Mouse (Mus musculus) embryonic facial prominence, embryonic 11.5 days (tissue): ENCODE measurements around the gene Uqcr11. TPM values are rescaled to one million over a fixed set of nuclear protein-coding genes. Genes with fewer than 3 reads are reported as not detected.

ENCODE experiments used
- microRNA-seq: library from miRNA; unstranded; fragments of <30 nt; microRNA quantifications from one replicate; pipeline ENCODE4, GENCODE M21; 2016; ENCODE audit warnings: borderline number of aligned reads
- polyA plus RNA-seq: library from polyadenylated mRNA; unstranded; fragments of >200 nt; fragmentation: Nextera tagmentation; extraction: Ambion mirVana; gene quantifications from 2 replicates; pipeline ENCODE4 v1.2.1, GENCODE M21; 2014

Uqcr11 gene
- polyA plus RNA-seq, 1 experiment from 2014 or later, result 377 TPM

Small RNA genes within 50 kb of the gene (microRNA-seq; reads per million reads assigned to microRNA genes)
- gene Gm22721, result not detected

Other genes with a start within 250 kb of the Uqcr11 start
- 74.0 and 77.8 TPM in 2 replicates for gene Cirbp, start 240.8 kb downstream of the Uqcr11 start, polyA plus RNA-seq
- 6.0 and 6.8 TPM in 2 replicates for gene 1600002K03Rik, start 233.9 kb downstream of the Uqcr11 start, polyA plus RNA-seq
- 34.6 and 42.3 TPM in 2 replicates for gene Efna2, start 227.3 kb downstream of the Uqcr11 start, polyA plus RNA-seq
- gene Mum1, start 180.4 kb downstream of the Uqcr11 start, polyA plus RNA-seq, result 75.1 and 94.3 TPM in 2 replicates
- gene Ndufs7, start 157.7 kb downstream of the Uqcr11 start, polyA plus RNA-seq, result 221 and 253 TPM in 2 replicates
- gene Gamt, start 145.8 kb downstream of the Uqcr11 start, polyA plus RNA-seq, result 21.9 and 22.4 TPM in 2 replicates
- 40.9 and 44.7 TPM in 2 replicates for gene Dazap1, start 145.3 kb downstream of the Uqcr11 start, polyA plus RNA-seq
- gene Rps15, start 114.4 kb downstream of the Uqcr11 start, polyA plus RNA-seq, result 886 and 948 TPM in 2 replicates
- 11.0 and 15.8 TPM in 2 replicates for gene Apc2, start 110.9 kb downstream of the Uqcr11 start, polyA plus RNA-seq
- gene 2310011J03Rik, start 86.3 kb downstream of the Uqcr11 start, polyA plus RNA-seq, result 36.5 and 41.6 TPM in 2 replicates
- gene Pcsk4, start 77.3 kb downstream of the Uqcr11 start, polyA plus RNA-seq, result 1.6 and 2.9 TPM in 2 replicates
- 4.3 and 4.5 TPM in 2 replicates for gene Reep6, start 76.9 kb downstream of the Uqcr11 start, polyA plus RNA-seq
- gene Adamtsl5, start 58.4 kb downstream of the Uqcr11 start, polyA plus RNA-seq, result 0.14 and 0.88 TPM in 2 replicates
- 0.26 and 0.52 TPM in 2 replicates for gene Plk5, start 50.4 kb downstream of the Uqcr11 start, polyA plus RNA-seq
- 10.3 and 12.9 TPM in 2 replicates for gene Mex3d, start 19.2 kb downstream of the Uqcr11 start, polyA plus RNA-seq
- 241 and 259 TPM in 2 replicates for gene Mbd3, start 7.3 kb downstream of the Uqcr11 start, polyA plus RNA-seq
- gene Tcf3, start 26.8 kb upstream of the Uqcr11 start, polyA plus RNA-seq, result 174 and 178 TPM in 2 replicates
- gene Onecut3, start 88.0 kb upstream of the Uqcr11 start, polyA plus RNA-seq, result 0.22 and 0.43 TPM in 2 replicates
- gene Atp8b3, start 132.3 kb upstream of the Uqcr11 start, polyA plus RNA-seq, result 0.28 and 0.36 TPM in 2 replicates
- gene Rexo1, start 154.7 kb upstream of the Uqcr11 start, polyA plus RNA-seq, result 17.1 and 20.6 TPM in 2 replicates
- gene Klf16, start 170.5 kb upstream of the Uqcr11 start, polyA plus RNA-seq, result 4.5 and 5.5 TPM in 2 replicates
- 94.8 and 111 TPM in 2 replicates for gene Abhd17a, start 183.5 kb upstream of the Uqcr11 start, polyA plus RNA-seq
- 62.4 and 64.9 TPM in 2 replicates for gene Scamp4, start 196.0 kb upstream of the Uqcr11 start, polyA plus RNA-seq
- 5.7 and 5.8 TPM in 2 replicates for gene Adat3, start 196.1 kb upstream of the Uqcr11 start, polyA plus RNA-seq
- gene Gm49322, start 199.2 kb upstream of the Uqcr11 start, polyA plus RNA-seq, result 1.4 and 1.5 TPM in 2 replicates
- 93.4 and 97.9 TPM in 2 replicates for gene Csnk1g2, start 216.0 kb upstream of the Uqcr11 start, polyA plus RNA-seq